Mouse (Mus musculus): ENCODE measurements around the gene Brat1. TPM values are rescaled to one million over a fixed set of nuclear protein-coding genes. Genes with fewer than 3 reads are reported as not detected.

The Brat1 gene
- total RNA-seq, 2 experiments from 2014 or later: 8.3 to 10.4 TPM

DNA sequence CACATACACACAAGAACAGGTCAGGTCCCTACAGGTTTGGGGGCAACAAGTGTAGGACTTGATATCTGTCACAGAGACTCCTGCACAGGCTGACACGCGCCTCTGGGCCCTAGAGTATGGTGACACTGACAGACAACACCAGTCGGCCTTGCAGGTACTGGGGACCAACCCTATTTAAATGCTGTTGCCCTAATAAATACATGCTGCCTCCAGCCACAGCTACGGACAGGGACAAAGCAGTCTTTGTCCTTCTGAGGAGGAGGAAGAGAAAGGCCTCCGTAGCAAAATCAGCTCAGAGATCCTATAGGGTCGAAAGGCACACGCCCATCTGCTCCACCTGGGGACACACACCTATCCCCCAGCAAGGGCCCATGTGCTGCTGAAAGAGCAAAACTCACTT, 8.8 kb upstream of the Brat1 start:
- no peak for DNase-seq
- intact Hi-C loops (cut with DNase I): no loop called here

DNA sequence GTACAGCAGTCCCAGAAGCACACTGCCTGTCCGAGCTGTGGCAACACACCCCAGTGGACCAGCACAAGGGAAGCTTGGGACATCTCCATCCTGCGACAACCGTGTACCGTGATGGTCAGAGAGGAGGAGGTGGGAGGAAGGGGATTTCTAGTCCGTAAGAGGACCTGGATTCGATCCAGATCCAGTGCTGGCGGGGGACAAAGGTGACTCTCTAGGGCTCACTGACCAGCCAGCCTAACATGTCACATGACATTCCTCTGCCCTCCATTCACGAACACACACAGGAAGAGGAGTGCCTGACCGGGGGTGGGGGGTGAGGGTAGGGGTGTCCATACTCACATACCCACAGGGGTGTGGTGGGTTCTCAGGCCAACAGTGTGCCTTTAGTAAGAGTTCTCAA, 5.0 kb upstream of the Brat1 start:
- intact Hi-C loops (cut with DNase I): no loop called here
- DNase-seq: no peak

DNA sequence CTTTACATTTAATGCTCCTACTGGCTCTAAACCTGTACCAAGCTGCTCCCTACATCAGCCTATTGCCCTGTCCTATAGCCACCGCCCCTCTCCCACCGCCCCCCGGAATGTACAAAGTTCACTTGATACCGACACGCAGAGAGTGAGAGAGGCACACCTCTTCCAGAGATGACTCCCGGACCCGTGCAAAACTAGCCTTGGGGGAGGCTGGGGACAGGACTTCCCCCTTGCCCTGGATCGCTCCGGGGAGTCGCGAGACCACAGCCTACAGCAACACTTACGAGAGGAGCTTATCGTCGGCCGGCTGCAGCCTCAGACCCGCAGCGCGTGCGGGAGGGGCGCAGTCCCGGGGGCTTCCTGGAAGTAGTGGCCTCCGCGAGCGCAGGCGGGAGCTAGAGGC, 3.1 kb upstream of the Brat1 start:
- intact Hi-C loops (cut with DNase I): loop anchor here (2.0 kb wide), 1 partner anchor 51 kb away; no protein-coding TSS in a partner anchor
- DNase-seq: peak in 1 of 2 experiments; percentile 37

DNA sequence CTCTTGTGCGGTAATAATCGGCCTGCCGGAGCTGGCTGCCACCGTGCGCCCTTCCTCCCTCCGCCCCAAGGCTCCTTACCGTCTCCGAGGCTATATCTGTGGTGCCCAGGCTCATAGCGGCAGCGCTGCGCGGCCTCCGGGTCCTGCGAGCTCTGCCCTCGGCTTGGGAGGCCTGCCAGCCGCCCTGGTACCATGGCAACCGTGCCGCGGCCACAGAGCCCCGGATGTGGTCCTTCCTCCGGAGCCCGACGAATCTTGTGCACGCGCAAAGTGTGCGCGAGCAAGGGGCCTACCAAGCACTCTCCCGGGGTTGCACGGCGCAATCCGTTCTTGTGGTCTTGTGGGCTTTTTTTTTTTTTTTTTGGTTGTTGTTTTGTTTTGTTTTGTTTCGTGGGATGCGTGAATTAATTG, 2.7 kb upstream of the Brat1 start, which contains the start of gene Iqce:
Iqce (minus strand) TSS at position 276 of the 411 bp plus-strand sequence.
- DNase-seq: peak; percentile 95 to 96
- intact Hi-C loops (cut with DNase I): loop anchor here (2.0 kb wide), 1 partner anchor 51 kb away; no protein-coding TSS in a partner anchor

DNA sequence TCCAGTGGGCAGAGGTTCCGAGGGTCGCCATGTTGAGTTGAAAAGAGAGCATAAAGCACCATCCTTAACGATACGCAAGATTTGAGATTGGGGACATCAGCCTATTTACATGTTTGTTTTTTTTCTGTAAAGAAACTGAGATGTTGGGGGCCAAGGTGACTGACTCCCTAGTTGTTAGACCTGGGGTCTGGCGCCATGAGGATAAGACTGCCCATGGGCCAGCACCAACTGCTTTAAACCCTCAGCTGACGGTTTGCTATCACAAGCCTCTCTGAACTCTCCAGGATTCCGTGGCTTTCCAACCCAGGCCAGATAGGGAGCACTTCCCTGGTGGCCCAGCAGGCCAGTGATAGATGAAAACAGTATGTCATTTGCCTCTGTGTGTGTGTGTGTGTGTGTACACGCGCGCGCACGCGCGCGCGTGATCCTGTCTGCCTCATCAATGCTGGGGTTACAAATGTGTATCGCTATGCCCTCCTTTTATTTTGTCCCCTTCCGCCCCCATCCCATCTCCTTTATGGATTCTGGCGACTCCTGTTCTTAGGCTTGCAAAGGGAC, 2.1 kb upstream of the Brat1 start:
- intact Hi-C loops (cut with DNase I): loop anchor here (2.0 kb wide), 1 partner anchor 52 kb away; no protein-coding TSS in a partner anchor
- DNase-seq: peak in 1 of 2 experiments; percentile 5

DNA sequence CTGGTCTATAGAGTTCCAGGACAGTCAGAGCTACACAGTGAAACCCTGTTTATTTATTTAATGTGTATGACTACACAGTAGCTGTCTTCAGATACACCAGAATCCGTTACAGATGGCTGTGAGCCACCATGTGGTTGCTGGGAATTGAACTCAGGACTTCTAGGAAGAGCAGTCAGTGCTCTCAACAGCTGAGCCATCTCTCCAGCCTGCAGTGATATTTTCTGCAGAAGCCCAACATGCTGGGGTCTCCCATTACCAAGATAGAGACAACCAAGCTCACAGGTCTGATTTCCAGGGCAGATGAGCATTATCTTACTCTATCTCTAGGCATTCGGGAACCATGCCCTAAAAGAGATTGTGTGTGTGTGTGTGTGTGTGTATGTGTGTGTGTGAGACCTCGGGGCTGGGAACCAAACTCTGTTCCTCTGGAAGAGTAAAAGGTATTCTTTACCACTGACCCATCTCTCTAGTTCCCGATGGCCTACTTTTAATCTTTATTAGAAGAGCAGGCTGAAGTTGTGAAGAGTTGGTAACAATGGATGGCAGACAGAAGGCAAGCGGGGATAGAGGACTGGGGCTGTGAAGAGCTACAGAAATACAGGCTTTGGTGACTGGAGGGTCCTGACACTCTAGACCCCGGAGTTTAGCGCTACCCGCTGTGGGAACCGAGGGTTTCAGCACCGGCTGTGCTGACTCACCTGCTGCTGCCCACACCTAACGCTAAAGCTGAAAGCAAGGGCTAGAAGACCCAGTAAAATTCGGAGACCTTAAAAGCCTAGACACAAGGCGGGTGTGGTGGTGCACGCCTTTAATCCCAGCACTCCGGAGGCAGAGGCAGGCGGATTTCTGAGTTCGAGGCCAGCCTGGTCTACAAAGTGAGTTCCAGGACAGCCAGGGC, 1.1 kb upstream of the Brat1 start:
- DNase-seq: peak in 1 of 2 experiments; percentile 5
- intact Hi-C loops (cut with DNase I): loop anchor here (2.0 kb wide), 1 partner anchor 53 kb away; no protein-coding TSS in a partner anchor

DNA sequence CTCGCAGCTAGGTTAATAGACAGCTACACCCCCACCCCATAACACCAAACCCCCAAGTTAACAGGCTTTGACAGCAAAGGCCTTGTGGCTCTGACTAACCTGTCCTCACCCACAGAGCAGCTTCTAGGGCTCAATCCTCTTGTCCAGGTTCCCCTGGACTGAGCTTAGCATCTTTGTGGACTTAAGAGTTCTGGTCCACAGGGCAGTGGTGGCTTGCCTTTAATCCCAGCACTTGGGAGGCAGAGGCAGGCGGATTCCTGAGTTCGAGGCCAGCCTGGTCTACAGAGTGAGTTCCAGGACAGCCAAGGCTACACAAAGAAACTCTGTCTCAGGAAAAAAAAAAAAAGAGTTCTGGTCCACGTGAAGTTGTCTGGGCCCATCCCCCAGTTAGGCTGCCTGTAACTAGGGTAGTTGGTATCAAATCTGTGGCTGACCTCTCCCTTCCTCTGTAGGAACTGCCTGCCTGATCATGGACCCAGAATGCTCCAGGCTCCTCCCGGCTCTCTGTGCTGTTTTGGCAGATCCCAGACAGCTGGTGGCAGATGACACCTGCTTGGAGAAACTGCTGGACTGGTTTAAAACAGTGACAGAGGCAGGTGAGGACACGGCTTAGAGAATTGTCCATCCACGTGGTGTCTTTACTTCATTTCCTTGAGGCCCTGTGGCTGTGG, 825 bp downstream of the Brat1 start:
- peak in 1 of 2 experiments; percentile 11 for DNase-seq
- intact Hi-C loops (cut with DNase I): loop anchor here (5.0 kb wide), 2 partner anchors 42 to 283 kb away; no protein-coding TSS in a partner anchor

DNA sequence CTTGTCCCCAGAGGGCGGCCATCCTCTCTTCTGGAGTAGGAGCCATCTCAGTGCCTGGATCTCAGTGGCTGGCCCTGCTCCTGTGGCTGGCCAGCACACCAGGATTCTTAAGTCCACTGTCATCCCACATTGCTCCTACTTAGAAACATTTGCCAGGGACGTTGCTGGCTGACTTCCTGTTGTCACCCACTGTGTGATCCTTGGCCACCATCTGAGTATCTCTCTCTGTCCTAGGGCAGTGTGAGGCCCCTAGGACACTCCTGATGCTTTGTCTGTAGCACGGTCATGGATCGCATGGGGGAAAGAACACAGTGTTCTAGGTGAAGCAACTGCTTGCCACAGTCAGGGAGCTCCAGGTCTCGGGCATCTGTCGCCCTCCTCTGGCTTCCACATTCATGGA, 5.5 kb downstream of the Brat1 start:
- DNase-seq: no peak
- intact Hi-C loops (cut with DNase I): no loop called here

DNA sequence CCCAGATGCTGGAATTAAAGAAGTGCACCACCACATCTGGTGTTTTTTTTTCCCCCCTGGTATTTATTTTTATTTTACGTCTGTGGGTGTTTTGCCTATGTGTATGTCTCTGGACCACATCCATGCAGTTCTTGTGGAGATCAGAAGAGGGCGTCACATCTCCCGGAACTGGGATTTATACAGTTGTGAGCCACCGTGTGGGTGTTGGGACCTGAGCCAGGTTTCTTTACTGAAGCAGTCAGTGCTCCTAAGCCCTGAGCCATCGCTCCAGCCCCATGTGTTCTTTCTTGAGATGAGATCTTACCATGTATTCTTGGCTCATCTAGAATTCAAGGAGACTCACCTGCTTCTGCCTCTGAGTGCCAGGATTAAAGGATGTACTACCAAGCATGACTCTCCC, 6.2 kb downstream of the Brat1 start:
- intact Hi-C loops (cut with DNase I): no loop called here
- DNase-seq: no peak

DNA sequence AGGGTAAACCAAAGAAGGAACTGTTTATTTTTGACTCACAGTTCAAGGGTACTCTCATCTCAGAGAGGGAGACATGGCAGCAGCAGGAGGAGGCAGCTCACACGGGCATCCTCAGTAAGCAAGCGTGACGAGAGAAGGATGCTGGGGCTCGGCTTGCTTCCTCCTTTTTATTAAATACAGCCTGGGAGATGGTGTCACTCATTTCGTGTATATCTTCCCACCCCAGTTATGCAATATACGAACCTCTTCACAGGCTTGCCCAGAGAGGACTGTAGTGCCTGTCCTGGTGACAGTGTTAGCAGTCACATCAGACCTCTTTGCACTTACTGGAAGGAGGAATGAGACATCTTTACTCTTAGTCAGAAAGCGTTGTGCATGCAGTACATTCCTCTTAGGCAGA, 16.0 kb downstream of the Brat1 start:
- intact Hi-C loops (cut with DNase I): no loop called here
- DNase-seq: no peak

DNA sequence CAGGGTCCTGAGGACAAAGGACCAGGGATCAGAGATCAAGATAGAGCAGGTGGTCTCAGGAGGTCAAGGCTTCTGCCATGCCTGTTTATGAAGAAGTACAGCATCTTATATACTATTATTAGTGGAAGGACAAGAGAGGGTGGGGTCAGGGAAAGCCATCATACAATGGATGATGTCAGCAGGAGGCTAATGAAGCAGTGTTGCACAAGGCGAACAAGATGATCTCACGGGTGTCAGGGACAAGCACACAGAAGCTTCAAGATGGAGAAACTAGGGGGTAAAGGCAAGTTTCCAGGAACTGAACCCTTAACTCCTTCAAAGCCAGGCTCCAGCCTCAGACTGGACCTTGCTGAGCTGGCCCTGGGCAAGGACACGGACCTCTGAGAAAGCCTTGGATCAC, 17.3 kb downstream of the Brat1 start:
- intact Hi-C loops (cut with DNase I): no loop called here
- no peak for DNase-seq

DNA sequence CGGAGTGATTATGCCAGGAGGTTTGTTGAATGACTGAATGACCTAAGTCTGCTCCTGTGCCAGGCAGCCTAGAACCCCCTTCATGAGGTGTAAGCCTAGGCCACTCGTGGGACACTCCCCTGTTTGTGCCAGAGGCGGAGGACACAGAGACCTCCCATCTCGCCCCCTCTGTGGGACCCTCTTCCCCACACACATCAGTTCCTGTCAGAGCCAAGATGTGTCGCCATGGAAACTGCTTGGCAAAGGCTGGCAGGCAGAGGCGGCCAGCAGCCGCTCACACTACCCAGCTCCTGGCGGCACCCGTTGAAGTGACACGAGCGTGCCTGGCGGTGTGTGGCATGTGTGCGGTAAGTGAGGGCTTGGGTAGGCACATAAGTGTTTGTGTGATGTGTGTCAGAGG, 19.0 kb downstream of the Brat1 start, which contains the start of gene Amz1:
Amz1 (plus strand) TSS at position 306 of the 400 bp plus-strand sequence.
- intact Hi-C loops (cut with DNase I): no loop called here
- no peak for DNase-seq

DNA sequence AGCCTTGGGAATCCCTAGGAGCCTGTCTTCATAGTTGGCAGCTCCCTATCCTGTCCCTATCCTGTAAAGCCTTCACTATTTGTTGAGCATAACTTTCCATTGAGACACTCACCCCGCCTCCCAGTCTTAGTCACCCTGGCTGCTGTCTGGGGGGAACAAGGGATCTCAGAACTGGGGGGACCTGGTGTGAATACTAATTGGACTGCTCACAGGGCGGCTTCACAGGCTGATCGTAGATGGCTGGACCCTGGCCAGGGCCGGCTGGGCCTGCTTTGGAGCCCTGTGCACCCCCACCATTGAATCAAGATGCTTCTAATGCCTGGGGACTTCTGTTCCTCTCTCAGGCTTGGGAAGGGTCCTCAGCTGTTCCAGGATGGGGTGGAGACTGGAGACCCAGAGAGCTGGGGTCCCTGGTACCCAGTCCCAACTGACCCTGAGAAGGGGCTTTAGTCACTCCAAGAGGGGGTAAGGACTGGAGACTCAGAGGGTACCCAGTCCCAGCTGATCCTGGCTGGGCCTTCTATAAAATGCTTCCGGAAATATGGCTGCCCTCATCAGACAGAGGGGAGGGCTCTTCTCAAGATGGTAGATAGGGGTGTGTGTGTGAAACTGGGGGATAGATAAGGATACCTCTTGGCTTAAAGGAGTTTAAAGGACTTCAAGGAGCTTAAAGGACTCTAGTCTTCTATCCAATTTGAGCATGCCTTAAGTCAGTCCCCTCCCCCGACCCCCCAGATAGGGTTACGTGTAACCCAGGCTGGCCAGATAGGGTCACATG, 21.4 kb downstream of the Brat1 start:
- intact Hi-C loops (cut with DNase I): no loop called here
- no peak for DNase-seq

DNA sequence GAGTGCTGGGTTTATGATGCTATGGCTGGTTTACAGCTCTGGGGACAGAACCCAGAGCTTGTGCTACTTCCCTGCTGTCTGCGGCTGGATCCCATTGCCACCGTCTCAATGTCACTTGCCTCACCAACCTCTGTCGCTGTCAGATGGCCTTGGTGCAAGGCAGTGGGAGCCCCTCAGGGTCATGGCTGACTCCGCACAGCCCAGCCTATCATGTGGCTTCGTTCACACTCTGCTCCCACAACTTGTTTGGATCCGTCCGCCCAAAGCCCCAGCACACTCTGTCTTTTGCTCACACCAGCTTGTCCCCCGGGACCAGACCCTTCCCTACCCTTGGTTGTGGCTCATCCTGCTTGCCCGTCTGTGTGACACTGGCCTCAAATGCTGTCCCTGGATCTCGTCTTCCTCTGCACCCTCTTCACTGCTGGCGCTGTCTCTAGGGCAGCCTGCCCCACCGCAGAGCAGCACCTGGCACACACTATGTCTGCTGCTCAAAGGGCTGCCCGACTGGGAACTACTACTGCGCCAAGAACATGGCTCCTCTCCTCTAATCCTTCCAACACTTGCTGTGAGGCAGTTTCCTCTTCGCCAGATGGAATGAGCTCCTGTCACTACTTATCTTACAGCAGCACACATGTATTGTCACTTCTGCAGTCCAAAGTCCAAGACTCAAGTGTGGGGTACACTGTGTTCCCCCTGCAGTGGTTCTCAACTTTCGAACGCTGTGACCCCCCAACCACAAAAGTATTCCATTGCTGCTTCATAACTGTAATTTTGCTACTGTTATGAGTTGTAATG, 22.3 kb downstream of the Brat1 start:
- intact Hi-C loops (cut with DNase I): no loop called here
- DNase-seq: no peak

DNA sequence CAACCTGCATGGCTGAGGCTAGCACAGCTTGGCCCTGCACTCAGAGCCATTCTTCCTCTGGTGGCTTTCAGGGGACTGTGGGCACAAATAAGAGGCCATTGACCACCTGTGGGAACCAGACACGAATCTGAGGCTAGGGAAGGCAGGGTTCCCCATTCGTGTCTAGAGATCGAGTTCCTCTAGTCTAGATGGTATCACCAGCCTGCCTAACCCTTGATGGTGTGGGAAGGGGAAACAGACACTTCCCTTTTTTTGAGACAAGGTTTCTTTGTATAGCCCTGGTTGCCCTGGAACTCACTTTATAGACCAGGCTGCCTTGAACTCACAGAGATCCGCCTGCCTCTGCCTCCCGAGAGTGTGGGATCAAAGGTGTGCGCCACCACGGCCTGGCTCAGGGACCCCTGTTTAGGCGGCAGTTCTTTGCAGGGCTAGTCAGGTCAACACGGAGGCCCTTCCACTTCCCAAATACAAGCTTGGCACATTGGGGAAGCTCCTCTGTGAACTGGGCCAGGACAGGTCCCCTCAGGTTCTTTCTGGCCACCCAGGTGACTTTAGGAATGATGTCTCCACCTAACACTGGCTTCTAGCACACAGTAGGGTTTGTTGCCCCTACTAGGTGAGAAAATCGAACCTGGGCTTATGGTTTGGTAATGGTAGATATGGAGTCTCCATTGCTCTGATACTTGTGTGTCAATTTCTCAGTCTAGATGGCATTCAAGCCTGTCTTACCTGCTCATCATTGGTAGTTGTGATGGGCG, 26.4 kb downstream of the Brat1 start:
- intact Hi-C loops (cut with DNase I): no loop called here
- no peak for DNase-seq

DNA sequence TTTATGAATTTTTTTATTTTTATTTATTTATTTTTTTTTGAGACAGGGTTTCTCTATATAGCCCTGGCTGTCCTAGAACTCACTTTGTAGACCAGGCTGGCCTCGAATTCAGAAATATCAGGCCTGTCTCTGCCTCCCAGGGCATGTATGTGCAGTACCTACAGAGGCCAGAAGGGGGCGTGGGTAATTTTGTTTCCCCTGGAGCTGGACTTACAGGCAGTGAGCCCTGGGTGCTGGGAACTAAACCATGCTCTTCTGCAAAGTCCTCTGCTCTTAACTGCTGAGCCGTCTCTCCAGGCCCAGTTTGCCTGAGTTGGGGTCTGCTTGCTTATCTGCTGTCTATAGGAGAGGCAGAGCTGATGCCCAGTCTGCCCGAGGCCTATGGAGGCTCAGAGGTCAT, 27.4 kb downstream of the Brat1 start:
- DNase-seq: no peak
- intact Hi-C loops (cut with DNase I): no loop called here

DNA sequence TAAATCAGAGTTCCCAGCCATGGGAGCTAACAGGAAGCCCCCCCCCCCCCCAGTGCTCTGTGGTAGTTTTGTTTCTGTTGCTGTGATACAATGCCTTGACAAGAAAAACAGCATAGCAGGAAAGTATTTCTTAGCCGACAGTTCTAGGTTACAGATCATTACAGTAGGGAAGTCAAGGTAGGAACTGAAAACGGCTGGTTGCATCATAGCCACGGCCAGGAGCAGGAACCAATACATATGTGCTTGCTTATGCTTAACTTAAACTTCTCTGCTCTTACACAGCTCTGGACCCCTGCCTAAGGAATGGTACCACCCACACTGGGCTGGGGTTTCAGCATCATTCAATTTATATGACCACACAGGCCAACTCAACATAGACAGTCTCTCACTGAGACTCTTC, 28.5 kb downstream of the Brat1 start:
- DNase-seq: no peak
- intact Hi-C loops (cut with DNase I): no loop called here

DNA sequence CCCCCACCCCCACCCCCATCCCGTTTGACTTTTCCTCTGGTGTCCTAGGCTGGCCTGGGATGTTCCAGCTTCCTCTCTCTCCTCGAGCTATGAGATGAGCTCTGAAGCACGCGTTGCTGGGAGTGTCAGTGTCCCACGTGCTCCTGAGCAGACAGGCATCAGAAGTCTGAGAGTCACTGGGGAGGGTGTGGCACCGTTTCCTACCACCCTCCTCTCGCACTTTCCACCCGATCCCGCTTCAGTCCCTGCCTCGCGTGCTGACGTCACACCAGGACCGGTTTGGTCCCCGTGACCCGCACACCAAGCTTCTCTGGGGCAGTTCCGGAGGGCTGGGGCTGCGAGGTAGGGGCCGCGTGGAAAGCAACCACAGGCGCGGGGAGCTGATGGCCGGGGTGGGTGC, 30.5 kb downstream of the Brat1 start:
- DNase-seq: no peak
- intact Hi-C loops (cut with DNase I): no loop called here

DNA sequence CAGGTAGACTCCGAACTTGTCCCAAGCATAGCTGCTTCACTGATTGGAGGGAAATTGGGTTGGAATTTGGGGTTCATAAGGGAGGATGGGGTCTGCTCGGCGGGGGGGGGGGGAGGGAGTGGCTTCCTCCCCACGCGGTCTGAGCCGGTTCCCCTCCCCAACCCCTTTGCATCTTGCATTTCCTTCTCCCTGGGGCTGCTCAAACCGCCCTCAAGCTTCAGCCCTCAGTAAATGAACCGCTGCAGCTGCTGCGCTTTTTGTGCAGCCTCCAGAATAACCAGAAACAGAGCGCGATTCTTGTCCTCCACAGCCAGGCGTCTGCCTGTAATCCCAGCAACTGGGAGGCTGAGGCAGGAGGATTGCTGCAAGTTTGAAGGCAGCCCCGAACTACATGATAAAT, 31.4 kb downstream of the Brat1 start:
- intact Hi-C loops (cut with DNase I): no loop called here
- no peak for DNase-seq

Measured in heart, postnatal 36 days (tissue).